Mouse (Mus musculus) hindbrain, postnatal 0 days (tissue): ENCODE measurements around the gene Gm45716. TPM values are rescaled to one million over a fixed set of nuclear protein-coding genes. Genes with fewer than 3 reads are reported as not detected.
A peak's percentile ranks its signal among the peaks of the same experiment; 100 is the strongest.

Source experiments
- ATAC-seq: fragments of 200-750 bp; cut with Nextera tagmentation; 2 replicates; pipeline ENCODE4 v1.8.0; 2017; ENCODE audit warnings: mild to moderate bottlenecking, moderate TSS enrichment, moderate library complexity
- DNase-seq: peaks from one replicate; pipeline ENCODE4 v3.0.0-alpha.2; 2015; ENCODE audit warnings: low spot score
- H3K27ac ChIP-seq: fragments of 300-500 bp; sonication (generic); 2 replicates; pipeline ENCODE4 v1.5.1; 2014; ENCODE audit warnings: mild to moderate bottlenecking
- H3K27me3 ChIP-seq: fragments of 300-500 bp; sonication (generic); 2 replicates; pipeline ENCODE4 v1.6.1; 2014; ENCODE audit warnings: low read length, mixed read lengths; ENCODE audit not compliant: insufficient read depth
- H3K36me3 ChIP-seq: fragments of 300-500 bp; sonication (generic); 2 replicates; pipeline ENCODE4 v1.6.1; 2014; ENCODE audit warnings: low read length, mixed read lengths; ENCODE audit not compliant: insufficient read depth
- H3K4me1 ChIP-seq: fragments of 300-500 bp; sonication (generic); 2 replicates; pipeline ENCODE4 v1.6.1; 2014; ENCODE audit warnings: antibody characterized with exemption, low read length, mixed read lengths; ENCODE audit not compliant: insufficient read depth
- H3K4me2 ChIP-seq: fragments of 300-500 bp; sonication (generic); 2 replicates; pipeline ENCODE4 v1.6.1; 2014; ENCODE audit warnings: low read depth, mild to moderate bottlenecking, low read length, moderate library complexity, mixed read lengths
- H3K4me3 ChIP-seq: fragments of 300-500 bp; sonication (generic); 2 replicates; pipeline ENCODE4 v1.5.1; 2014; ENCODE audit warnings: low read length
- H3K9ac ChIP-seq: fragments of 300-500 bp; sonication (generic); replicated peaks from 2 replicates; pipeline ENCODE4 v1.6.1; 2014; ENCODE audit warnings: mild to moderate bottlenecking, low read length, moderate library complexity, mixed read lengths
- H3K9me3 ChIP-seq: fragments of 300-500 bp; sonication (generic); 2 replicates; pipeline ENCODE4 v1.6.1; 2016; ENCODE audit warnings: low read length, mixed read lengths
- CTCF ChIP-seq: IDR thresholded peaks from 2 replicates; pipeline ENCODE4 v1.5.1; 2016; ENCODE audit warnings: antibody characterized with exemption, control low read depth, low read depth
- WGBS: fragments of 180-500 bp; shearing (Covaris S2); extraction: QIAGEN DNeasy Blood & Tissue Kit; methylation state at CpG from one replicate; pipeline ENCODE4 v1.1.7; 2014; 5-methylcytosine and 5-hydroxymethylcytosine counted together
- polyA plus RNA-seq: library from polyadenylated mRNA; unstranded; fragments of >200 nt; fragmentation: Nextera tagmentation; extraction: Ambion mirVana; gene quantifications from 2 replicates; pipeline ENCODE4 v1.2.1, GENCODE M21; 2015
- total RNA-seq: library from RNA; depleted of rRNA; stranded (reverse); fragments of >200 nt; gene quantifications from 2 replicates; pipeline ENCODE4 v1.2.3, GENCODE M21; 2014

Gene Gm45716
- total and polyA plus RNA-seq, 2 experiments from 2014 or later, result 5.6 to 22.9 TPM

DNA sequence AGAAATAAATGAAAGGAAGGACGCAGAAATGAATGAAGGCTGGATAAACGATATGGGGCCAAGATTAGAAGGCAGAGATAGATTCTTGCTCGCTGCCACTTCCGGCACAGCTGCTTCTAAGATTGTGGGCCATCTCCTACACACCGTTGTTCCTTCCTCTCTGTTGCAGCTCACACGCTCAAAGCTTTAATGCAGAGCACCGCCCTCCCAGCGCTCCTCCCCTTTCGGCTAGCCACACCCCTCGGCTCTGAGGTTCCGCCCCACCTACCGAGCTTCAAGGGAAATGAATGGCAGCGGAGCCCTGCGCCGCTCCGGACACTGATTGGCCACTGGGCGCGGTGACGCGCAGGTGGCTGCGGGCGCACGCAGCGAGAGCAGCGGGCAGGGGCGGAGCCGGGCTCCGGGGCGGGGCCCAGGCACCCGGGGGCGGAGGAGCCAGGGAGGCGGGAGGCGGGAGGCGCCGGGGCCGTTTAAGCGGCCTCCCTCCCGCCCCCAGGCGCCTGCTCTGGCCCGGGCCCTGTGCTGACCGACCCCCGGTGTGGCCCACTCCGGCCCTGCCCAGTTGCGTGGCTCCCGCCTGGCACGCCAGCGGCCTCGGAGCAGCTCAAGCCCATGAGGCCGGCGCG, 61.7 kb downstream of the Gm45716 start, which contains the start of gene Mmd:
Mmd (plus strand) TSS at position 432 of the 626 bp plus-strand sequence.
- peak within 1 kb of the TSS; percentile 96 for H3K4me2 ChIP-seq
- peak within 1 kb of the TSS; percentile 87 for H3K27ac ChIP-seq
- peak within 1 kb of the TSS; percentile 79 for H3K4me3 ChIP-seq
- H3K9me3 ChIP-seq, result no peaks in the 10 kb centered on the region
- under 1% methylated on average over 40 of the region's 51 CpGs for WGBS
- H3K4me1 ChIP-seq, result peaks cover 9% of the 10 kb centered on the region
- no peaks in the 10 kb centered on the region for H3K36me3 ChIP-seq
- no peaks in the 10 kb centered on the region for H3K27me3 ChIP-seq
- ATAC-seq (peak; percentile 99), DNase-seq (peak; percentile 99)
- H3K9ac ChIP-seq, result peak within 1 kb of the TSS; percentile 79
- TF ChIP-seq CTCF, result peak; percentile 49; the same call in 1 of the 2 replicates

DNA sequence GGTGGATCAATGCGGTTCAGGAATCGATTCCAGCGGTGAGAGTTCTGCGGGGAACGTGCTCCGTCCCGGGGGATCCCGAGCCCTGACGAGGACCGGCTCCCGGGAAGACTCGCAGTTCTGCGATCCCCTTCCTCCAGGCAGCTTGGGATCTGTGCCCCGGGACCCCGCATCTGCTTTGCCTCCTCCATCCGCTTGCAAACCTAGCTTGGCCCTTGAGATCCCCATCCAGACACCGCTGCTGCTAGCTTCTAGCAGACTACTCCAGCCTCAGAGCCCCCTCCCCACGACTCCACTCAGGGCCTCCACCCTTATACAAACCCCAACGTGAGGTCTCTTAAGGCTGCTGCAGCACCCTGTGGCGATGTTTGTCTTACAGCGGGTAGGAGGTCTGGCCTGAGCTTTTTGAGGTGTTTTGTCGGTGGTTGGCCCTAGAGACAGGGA, 62.2 kb downstream of the Gm45716 start:
- Histone ChIP-seq H3K27ac (peak overlapping the region; percentile 87), H3K4me2 (peak overlapping the region; percentile 96), H3K9ac (peak overlapping the region; percentile 79), H3K4me3 (peak overlapping the region; percentile 79), H3K4me1 (peaks cover 9% of the 10 kb centered on the region), H3K36me3 (no peaks in the 10 kb centered on the region), H3K9me3 (no peaks in the 10 kb centered on the region), H3K27me3 (no peaks in the 10 kb centered on the region)
- no peak for TF ChIP-seq CTCF
- no peak for DNase-seq
- no peak for ATAC-seq
- WGBS, result under 1% methylated on average over 22 of the region's 22 CpGs

DNA sequence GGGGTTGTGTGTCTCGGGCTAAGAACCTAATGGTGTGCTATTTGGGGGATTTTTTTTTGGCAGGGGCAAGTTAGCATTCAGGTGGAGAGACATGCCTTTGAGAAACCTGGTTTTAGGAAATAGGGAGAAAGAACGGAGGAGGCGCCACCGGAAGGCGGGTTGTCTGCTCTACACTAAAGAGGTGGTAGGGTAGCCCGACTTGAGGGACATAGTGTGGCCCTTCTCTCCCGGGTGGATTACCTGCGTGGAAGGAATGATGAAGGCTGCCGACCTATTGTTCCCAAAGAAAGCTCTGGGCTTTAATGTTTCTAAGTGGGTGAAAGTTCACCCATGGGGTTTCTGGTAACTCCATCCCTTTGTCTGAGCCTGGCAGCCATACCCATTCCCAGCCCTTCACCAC, 62.7 kb downstream of the Gm45716 start:
- WGBS, result 2% methylated on average over 9 of the region's 9 CpGs
- ATAC-seq, result no peak
- H3K27ac ChIP-seq, result peak overlapping the region; percentile 87
- H3K9ac ChIP-seq, result peak overlapping the region; percentile 79
- H3K9me3 ChIP-seq, result no peaks in the 10 kb centered on the region
- H3K4me2 ChIP-seq, result peak overlapping the region; percentile 96
- peak; percentile 23 for DNase-seq
- peak overlapping the region; percentile 79 for H3K4me3 ChIP-seq
- peaks cover 9% of the 10 kb centered on the region for H3K4me1 ChIP-seq
- no peaks in the 10 kb centered on the region for H3K36me3 ChIP-seq
- no peak; the same call in 1 of the 2 replicates for TF ChIP-seq CTCF
- H3K27me3 ChIP-seq, result no peaks in the 10 kb centered on the region

DNA sequence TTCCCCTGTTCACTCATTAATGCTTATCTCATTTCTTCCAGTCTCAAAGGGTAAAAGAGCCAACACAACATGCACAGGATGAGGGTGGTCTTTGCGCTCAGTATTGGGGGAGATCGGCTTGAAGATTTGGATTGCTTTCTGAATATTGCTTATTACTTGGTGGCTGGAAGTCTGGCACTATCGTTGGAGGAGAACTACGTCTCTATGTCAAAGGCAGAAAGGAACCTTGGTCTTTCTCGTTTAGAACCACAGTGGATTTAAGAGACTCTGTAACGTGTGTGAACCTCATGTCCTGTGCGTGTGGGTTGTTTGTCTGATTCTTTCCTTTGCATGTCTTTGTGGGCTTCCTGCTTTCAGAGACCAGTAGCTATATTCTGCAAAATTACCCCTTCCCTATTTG, 63.2 kb downstream of the Gm45716 start:
- WGBS, result 47% methylated on average over 7 of the region's 7 CpGs
- no peaks in the 10 kb centered on the region for H3K9me3 ChIP-seq
- no peak for TF ChIP-seq CTCF
- H3K27ac ChIP-seq, result 0 out of 2 replicates have a peak overlapping the region, but pooled peaks have one; percentile 87
- H3K27me3 ChIP-seq, result no peaks in the 10 kb centered on the region
- peak overlapping the region; percentile 79; the same call in 1 of the 2 replicates for H3K9ac ChIP-seq
- ATAC-seq (no peak), DNase-seq (no peak)
- H3K36me3 ChIP-seq, result no peaks in the 10 kb centered on the region
- peak overlapping the region; percentile 79 for H3K4me3 ChIP-seq
- H3K4me1 ChIP-seq, result peaks cover 9% of the 10 kb centered on the region
- H3K4me2 ChIP-seq, result peak overlapping the region; percentile 96

DNA sequence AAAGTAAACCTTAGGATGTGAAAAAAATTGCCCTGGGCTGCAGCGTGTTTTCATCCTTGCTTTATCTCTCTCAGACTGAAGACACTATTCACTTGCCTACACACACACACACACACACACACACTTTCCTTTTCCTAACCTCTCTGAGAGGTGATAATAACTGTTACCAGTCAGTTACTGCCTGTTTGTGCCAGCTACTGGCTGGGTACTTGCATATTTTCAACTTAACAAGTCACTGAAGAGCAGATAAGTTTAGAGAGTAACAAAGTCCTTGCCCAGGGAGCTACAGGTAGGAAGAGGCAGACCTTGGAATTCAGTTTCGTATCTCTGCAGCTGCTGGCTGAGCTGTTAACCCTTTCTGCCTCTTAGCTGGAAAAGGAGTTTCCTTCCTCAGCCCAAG, 64.4 kb downstream of the Gm45716 start:
- 42% methylated on average over 2 of the region's 2 CpGs for WGBS
- Histone ChIP-seq H3K4me2 (peak overlapping the region; percentile 96; the same call in 1 of the 2 replicates), H3K9ac (no peak overlapping the region), H3K27me3 (no peaks in the 10 kb centered on the region), H3K36me3 (no peaks in the 10 kb centered on the region), H3K27ac (no peak overlapping the region), H3K9me3 (no peaks in the 10 kb centered on the region), H3K4me1 (peaks cover 9% of the 10 kb centered on the region), H3K4me3 (no peak overlapping the region)
- ATAC-seq (no peak), DNase-seq (no peak)
- no peak for TF ChIP-seq CTCF

DNA sequence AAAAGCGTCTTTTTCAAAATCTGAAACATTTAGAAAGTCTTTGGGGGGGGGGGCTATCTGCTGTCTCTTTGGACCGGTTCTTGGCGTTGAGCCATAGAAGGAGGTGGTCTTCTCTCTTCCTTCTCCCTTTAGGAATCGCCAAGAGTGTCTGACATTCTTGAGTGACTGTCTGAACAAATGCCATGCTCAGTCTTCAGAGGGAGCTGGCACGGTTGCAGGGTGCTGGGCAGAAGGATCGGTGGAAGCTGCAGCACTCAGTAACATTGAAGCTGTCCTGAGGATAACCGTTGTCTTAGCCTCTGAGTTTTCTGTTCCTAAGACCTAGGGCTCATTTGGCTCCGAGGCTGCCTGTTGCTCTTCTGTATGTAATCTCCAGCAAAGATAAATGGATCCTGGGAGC, 64.9 kb downstream of the Gm45716 start:
- TF ChIP-seq CTCF, result no peak
- Histone ChIP-seq H3K36me3 (no peaks in the 10 kb centered on the region), H3K4me1 (peaks cover 9% of the 10 kb centered on the region), H3K27ac (no peak overlapping the region), H3K4me3 (no peak overlapping the region), H3K27me3 (no peaks in the 10 kb centered on the region), H3K4me2 (peak overlapping the region; percentile 96; the same call in 1 of the 2 replicates), H3K9me3 (no peaks in the 10 kb centered on the region), H3K9ac (no peak overlapping the region)
- 47% methylated on average over 8 of the region's 8 CpGs for WGBS
- peak; percentile 36 for DNase-seq
- no peak for ATAC-seq

DNA sequence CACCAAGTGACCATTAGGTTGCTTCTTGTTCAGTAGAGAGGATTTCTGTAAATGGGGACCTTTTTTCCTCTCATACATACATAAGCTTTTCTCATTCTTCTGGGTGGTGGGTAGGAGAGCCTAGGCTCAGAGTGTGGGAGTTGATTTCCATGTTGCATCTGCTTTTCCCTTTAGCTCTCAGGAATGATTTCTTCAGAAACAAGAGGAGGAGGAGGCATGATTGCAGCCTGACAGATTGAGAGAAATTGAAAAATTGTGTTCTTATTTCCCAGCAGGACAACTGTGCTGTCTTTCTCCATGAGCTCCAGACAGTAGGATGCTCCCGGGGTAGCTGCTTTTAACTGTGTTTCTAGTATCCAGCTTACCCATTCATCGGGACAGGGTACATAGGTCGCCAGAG, 67.1 kb downstream of the Gm45716 start:
- Histone ChIP-seq H3K9me3 (no peaks in the 10 kb centered on the region), H3K4me2 (no peak overlapping the region), H3K27ac (no peak overlapping the region), H3K27me3 (no peaks in the 10 kb centered on the region), H3K36me3 (no peaks in the 10 kb centered on the region), H3K9ac (no peak overlapping the region), H3K4me3 (no peak overlapping the region), H3K4me1 (peaks cover 9% of the 10 kb centered on the region)
- no peak for ATAC-seq
- WGBS, result 87% methylated on average over 3 of the region's 3 CpGs
- no peak for TF ChIP-seq CTCF
- no peak for DNase-seq
